Mouse (Mus musculus) neural tube, embryonic 10.5 days (tissue): ENCODE measurements around the gene Nutf2.

Experiments used
- DNase-seq: peaks from one replicate; pipeline ENCODE4 v3.0.0-alpha.2; 2017; ENCODE audit warnings: low spot score; ENCODE audit errors: extremely low spot score

The Nutf2 gene

DNA sequence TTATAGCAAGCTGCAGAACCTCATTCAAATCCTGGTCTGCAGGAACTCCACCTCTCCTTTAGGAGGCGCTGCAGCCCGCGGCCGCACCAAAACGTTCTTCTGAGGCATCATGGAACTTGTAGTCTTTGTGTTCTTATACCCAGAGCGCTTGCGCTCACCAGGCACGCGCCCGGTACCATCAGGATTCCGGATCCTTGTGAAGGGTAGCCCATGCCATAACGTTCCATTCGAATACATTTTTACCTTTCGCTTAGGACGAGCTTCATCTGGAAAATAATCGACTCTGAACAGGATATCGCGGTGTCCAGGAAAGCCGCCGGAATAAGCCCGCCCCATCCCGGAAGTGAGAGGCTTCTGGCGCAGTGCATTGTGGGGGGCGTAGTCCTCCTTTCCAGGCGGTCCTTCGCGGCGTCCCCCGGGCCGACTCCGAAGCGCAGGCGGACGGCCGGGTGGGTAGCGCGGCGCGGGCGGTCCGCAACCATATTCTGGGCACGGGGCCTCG lies 5.6 kb upstream of the Nutf2 start, which contains the start of gene Thap11:
Gene Thap11 (plus strand): TSS at position 418 of the 502 bp plus-strand sequence.
- DNase-seq: peak; percentile 95

- DNase-seq: no peak
Measured at GRCm38 (mm10) chr8:105855248-105856167, 4.9 kb upstream of the Nutf2 start.

- no peak for DNase-seq
Measured at GRCm38 (mm10) chr8:105856168-105856835, 4.1 kb upstream of the Nutf2 start.

DNA sequence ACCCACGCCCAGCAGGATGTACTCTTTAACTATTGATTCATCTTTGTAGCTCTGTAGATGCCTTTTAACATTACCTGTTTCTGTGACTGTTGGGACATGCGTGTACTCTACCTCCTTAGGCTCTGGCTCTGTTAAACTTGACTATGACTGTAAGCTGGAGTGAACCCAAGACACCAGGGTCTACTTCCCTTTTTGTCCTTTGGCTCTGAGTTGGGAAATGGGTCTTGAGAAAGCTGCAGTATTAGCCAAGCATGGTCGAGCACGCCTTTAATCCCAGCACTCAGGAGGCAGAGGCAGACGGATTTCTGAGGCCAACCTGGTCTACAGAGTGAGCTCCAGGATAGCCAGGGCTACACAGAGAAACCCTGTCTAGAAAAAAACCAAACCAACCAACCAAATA lies 1.9 kb upstream of the Nutf2 start:
- DNase-seq: no peak

DNA sequence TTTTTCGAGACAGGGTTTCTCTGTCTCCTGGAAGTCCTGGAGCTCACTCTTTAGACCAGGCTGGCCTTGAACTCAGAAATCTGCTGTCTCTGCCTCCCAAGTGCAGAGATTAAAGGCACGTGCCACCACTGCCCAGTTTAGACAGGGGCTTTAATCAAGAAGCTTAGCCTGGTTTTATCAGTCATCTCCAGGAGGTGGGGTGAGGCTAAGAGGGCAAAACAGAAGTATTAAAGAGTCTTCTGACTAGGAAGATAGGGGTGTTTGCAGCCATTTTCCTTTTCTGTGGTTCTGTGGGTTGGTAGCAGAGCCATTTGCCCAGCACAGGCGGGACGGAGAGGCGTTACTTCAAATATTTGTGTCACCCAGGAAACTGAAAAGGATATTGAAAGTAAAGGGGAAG lies 1.1 kb upstream of the Nutf2 start:
- DNase-seq: no peak

DNA sequence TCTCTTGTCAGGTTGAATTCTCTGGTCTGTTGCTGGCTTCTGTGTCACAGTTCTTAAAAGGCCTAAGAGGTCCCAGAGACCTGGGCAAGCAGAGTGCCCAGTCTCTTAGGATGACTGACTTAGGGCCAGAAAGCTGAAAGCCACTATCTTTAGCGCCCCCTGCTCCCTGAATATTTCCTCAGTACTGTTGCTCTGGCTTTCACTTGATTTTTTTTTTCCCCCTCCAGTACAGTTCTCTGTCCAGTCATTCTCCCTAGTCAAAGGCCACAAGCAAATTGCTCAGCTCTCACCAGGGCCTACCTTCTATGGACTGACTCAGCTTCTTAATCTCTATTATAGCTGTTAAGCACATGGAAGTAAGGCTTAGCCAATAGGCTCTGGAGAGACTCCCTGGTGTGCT lies 1.6 kb downstream of the Nutf2 start:
- no peak for DNase-seq

DNA sequence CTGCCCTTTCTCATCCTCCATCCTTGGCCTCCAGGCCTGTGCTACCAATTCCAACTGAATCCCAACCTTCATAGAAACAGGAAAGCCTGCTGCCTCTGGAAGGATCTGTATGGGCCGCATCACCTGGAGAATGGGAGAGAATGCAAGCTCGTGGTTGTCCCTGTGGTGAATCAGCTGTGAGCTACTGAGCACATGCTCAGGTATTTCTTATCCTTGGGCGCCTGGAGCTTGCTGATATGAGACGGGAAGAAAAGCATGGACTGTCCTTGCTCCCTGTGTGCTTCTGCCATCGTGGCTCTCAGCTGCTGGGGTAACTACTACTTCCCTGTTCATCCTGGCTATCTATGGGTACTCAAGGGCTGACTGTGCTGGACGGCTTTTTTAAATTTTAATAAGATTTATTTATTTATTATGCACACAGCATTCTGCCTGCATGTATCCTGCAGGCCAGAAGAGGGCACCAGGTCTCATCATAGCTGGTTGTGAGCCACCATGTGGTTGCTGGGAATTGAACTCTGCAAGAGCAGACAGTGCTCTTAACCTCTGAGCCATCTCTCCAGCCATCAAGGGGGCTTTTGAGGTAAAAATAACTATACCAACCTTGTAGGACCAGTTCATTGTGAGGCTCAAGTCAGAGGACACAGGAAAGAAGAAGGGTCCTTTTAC lies 6.1 kb downstream of the Nutf2 start:
- no peak for DNase-seq

DNA sequence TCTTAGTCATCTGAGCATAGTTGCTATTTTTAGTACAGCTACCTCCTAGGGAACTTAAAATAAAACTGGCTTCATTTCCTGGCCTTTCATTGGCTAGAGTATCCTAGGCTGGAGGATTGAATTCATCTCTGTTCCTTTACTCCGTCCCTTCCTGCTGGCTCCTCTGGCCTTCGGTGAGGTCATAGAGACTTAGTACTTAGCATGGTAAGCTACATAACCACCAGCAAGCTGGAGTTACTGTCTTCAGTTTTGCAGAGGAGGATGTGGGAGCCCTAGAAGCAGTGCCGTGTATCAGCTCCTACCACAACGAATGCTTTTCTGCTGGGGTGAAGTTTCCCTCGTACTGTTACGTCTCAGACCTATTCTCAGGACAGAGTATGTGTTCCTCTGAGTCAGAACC lies 13.9 kb downstream of the Nutf2 start:
- DNase-seq: no peak

- peak; percentile 89 for DNase-seq
Measured at GRCm38 (mm10) chr8:105880754-105881520, 20.6 kb downstream of the Nutf2 start, which contains the start of gene Edc4. TSS of gene Edc4 (plus strand) at chr8:105880881.

GRCm38 (mm10) chr8:105889756-105890465 lies 29.5 kb downstream of the Nutf2 start:
- DNase-seq: no peak

- DNase-seq: no peak
Measured at GRCm38 (mm10) chr8:105890870-105891269, 30.5 kb downstream of the Nutf2 start.

DNA sequence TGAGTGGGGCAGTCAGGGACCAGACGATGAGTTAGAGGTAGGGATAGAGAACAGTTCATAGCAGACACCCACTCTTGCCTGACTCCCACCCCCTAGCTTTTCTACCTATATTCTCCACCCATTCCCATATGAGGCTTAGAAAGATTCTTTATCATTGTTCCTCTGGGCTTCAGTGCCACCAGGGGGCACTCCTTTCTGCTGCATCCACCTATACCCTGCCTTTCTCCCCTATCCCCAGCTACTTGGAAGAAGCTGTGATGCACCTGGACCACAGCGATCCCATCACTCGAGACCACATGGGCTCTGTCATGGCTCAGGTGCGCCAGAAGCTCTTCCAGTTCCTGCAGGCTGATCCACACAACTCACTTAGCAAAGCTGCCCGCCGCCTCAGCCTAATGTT lies 32.1 kb downstream of the Nutf2 start:
- DNase-seq: no peak

GRCm38 (mm10) chr8:105893339-105893738 lies 33.0 kb downstream of the Nutf2 start, which contains the start of gene Nrn1l:
TSS of gene Nrn1l (plus strand) at chr8:105893567.
- peak; percentile 67 for DNase-seq

GRCm38 (mm10) chr8:105897801-105898480 lies 37.6 kb downstream of the Nutf2 start:
- no peak for DNase-seq

GRCm38 (mm10) chr8:105900180-105900940 lies 40.0 kb downstream of the Nutf2 start, which contains the start of gene Pskh1:
TSS of gene Pskh1 (plus strand) at chr8:105900441.
- peak; percentile 97 for DNase-seq

- no peak for DNase-seq
Measured at GRCm38 (mm10) chr8:105900941-105901616, 40.7 kb downstream of the Nutf2 start.

DNA sequence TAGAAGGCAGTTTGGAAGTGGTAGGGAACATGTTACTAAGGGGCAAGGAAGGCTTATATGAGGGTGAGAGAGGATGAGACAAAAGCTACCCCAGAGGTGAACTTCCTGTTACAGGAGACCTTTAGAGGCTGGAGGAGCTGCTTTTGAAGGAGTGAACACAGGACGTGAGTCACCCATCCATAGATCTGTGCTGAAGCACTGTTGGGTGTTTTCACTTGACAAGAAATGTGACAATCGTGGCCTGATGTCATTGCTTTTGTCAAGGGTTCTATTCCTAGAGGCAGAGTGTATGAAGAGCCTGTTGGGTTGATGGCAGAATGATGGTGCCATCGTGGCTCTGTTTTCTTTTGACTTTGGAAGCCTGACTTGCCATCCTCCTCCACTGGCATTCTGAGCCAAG lies 59.0 kb downstream of the Nutf2 start:
- DNase-seq: no peak

GRCm38 (mm10) chr8:105925123-105925522 lies 64.7 kb downstream of the Nutf2 start:
- no peak for DNase-seq
